Mouse (Mus musculus) embryonic facial prominence, embryonic 15.5 days (tissue): ENCODE results near the gene Eid1. TPM values are rescaled to one million over a fixed set of nuclear protein-coding genes. Genes with fewer than 3 reads are reported as not detected.

Experiments
- ATAC-seq: fragments of 200-750 bp; cut with Nextera tagmentation; 2 replicates; pipeline ENCODE4 v1.8.0; 2017; ENCODE audit warnings: low read depth, moderate TSS enrichment; ENCODE audit not compliant: insufficient number of reproducible peaks, low FRiP score, low TSS enrichment
- H3K27ac ChIP-seq: fragments of 300-500 bp; sonication (generic); replicated peaks from 2 replicates; pipeline ENCODE4 v1.5.1; 2015; ENCODE audit warnings: mild to moderate bottlenecking, inconsistent platforms
- H3K27me3 ChIP-seq: fragments of 300-500 bp; sonication (generic); 2 replicates; pipeline ENCODE4 v1.6.1; 2015; ENCODE audit warnings: inconsistent platforms
- H3K36me3 ChIP-seq: fragments of 300-500 bp; sonication (generic); 2 replicates; pipeline ENCODE4 v1.6.1; 2015; ENCODE audit warnings: mild to moderate bottlenecking, inconsistent platforms
- H3K4me1 ChIP-seq: fragments of 300-500 bp; sonication (generic); 2 replicates; pipeline ENCODE4 v1.6.1; 2015; ENCODE audit warnings: inconsistent platforms
- H3K4me2 ChIP-seq: fragments of 300-500 bp; sonication (generic); replicated peaks from 2 replicates; pipeline ENCODE4 v1.6.1; 2015; ENCODE audit warnings: mild to moderate bottlenecking, inconsistent platforms
- H3K4me3 ChIP-seq: fragments of 300-500 bp; sonication (generic); replicated peaks from 2 replicates; pipeline ENCODE4 v1.5.1; 2015; ENCODE audit warnings: mild to moderate bottlenecking, inconsistent platforms
- H3K9ac ChIP-seq: fragments of 300-500 bp; sonication (generic); 2 replicates; pipeline ENCODE4 v1.6.1; 2015; ENCODE audit warnings: inconsistent platforms
- H3K9me3 ChIP-seq: fragments of 300-500 bp; sonication (generic); replicated peaks from 2 replicates; pipeline ENCODE4 v1.6.1; 2016; ENCODE audit warnings: inconsistent platforms
- WGBS: fragments of 180-500 bp; shearing (Covaris S2); methylation state at CpG from one replicate; pipeline ENCODE4 v1.1.7; 2015; 5-methylcytosine and 5-hydroxymethylcytosine counted together
- polyA plus RNA-seq: library from polyadenylated mRNA; unstranded; fragments of >200 nt; fragmentation: Nextera tagmentation; extraction: Ambion mirVana; gene quantifications from 2 replicates; pipeline ENCODE4 v1.2.1, GENCODE M21; 2015

The Eid1 gene
- polyA plus RNA-seq, 1 experiment from 2014 or later, result 227 TPM

- H3K36me3 ChIP-seq, result no peaks in the 10 kb centered on the region
- no peak overlapping the region for H3K4me3 ChIP-seq
- H3K27ac ChIP-seq, result no peak overlapping the region
- ATAC-seq, result no peak
- H3K4me1 ChIP-seq, result peaks cover 6% of the 10 kb centered on the region; the same call in 1 of the 2 replicates
- no peak overlapping the region for H3K4me2 ChIP-seq
- no peaks in the 10 kb centered on the region for H3K27me3 ChIP-seq
- 72% methylated on average over 7 of the region's 7 CpGs for WGBS
- no peaks in the 10 kb centered on the region for H3K9me3 ChIP-seq
- no peak overlapping the region for H3K9ac ChIP-seq
Observed at GRCm38 (mm10) chr2:125667721-125668120, 5.2 kb upstream of the Eid1 start.

- H3K36me3 ChIP-seq, result no peaks in the 10 kb centered on the region
- H3K4me2 ChIP-seq, result no peak overlapping the region
- no peak overlapping the region for H3K9ac ChIP-seq
- no peaks in the 10 kb centered on the region for H3K27me3 ChIP-seq
- no peak overlapping the region for H3K27ac ChIP-seq
- H3K4me1 ChIP-seq, result peaks cover 15% of the 10 kb centered on the region
- H3K4me3 ChIP-seq, result no peak overlapping the region
- WGBS, result 57% methylated on average over 1 of the region's 1 CpGs
- ATAC-seq, result no peak
- no peaks in the 10 kb centered on the region for H3K9me3 ChIP-seq
Observed at GRCm38 (mm10) chr2:125670846-125671245, 2.0 kb upstream of the Eid1 start.

GRCm38 (mm10) chr2:125672568-125672956 lies 333 bp upstream of the Eid1 start:
- Histone ChIP-seq H3K9me3 (no peaks in the 10 kb centered on the region), H3K27me3 (no peaks in the 10 kb centered on the region), H3K4me2 (peak overlapping the region; percentile 57), H3K9ac (peak overlapping the region; percentile 68; the same call in 1 of the 2 replicates), H3K4me1 (peaks cover 12% of the 10 kb centered on the region), H3K27ac (peak overlapping the region; percentile 96), H3K4me3 (peak overlapping the region; percentile 77), H3K36me3 (no peaks in the 10 kb centered on the region)
- ATAC-seq, result no peak
- 16% methylated on average over 11 of the region's 20 CpGs for WGBS

- Histone ChIP-seq H3K27me3 (no peaks in the 10 kb centered on the region), H3K27ac (peak overlapping the region; percentile 34; the same call in 1 of the 2 replicates), H3K4me3 (no peak overlapping the region), H3K4me1 (peaks cover 30% of the 10 kb centered on the region), H3K4me2 (no peak overlapping the region), H3K9me3 (no peaks in the 10 kb centered on the region), H3K36me3 (no peaks in the 10 kb centered on the region), H3K9ac (no peak overlapping the region)
- 42% methylated on average over 9 of the region's 9 CpGs for WGBS
- ATAC-seq, result peak; percentile 56
Observed at GRCm38 (mm10) chr2:125681811-125682210, 8.9 kb downstream of the Eid1 start.

GRCm38 (mm10) chr2:125683895-125684294 lies 11.0 kb downstream of the Eid1 start:
- no peaks in the 10 kb centered on the region for H3K9me3 ChIP-seq
- WGBS, result 72% methylated on average over 7 of the region's 7 CpGs
- no peaks in the 10 kb centered on the region for H3K27me3 ChIP-seq
- H3K4me3 ChIP-seq, result no peak overlapping the region
- H3K36me3 ChIP-seq, result no peaks in the 10 kb centered on the region
- H3K27ac ChIP-seq, result peak overlapping the region; percentile 48; the same call in 1 of the 2 replicates
- H3K9ac ChIP-seq, result no peak overlapping the region
- ATAC-seq, result no peak; the same call in 1 of the 2 replicates
- no peak overlapping the region for H3K4me2 ChIP-seq
- peaks cover 30% of the 10 kb centered on the region for H3K4me1 ChIP-seq

- no peak for ATAC-seq
- H3K27ac ChIP-seq, result peak overlapping the region; percentile 58
- 49% methylated on average over 10 of the region's 10 CpGs for WGBS
Observed at GRCm38 (mm10) chr2:125684559-125685440, 11.9 kb downstream of the Eid1 start.

GRCm38 (mm10) chr2:125685441-125686150 lies 12.7 kb downstream of the Eid1 start:
- WGBS, result 56% methylated on average over 9 of the region's 9 CpGs
- Histone ChIP-seq H3K27ac (peak overlapping the region; percentile 58), H3K4me1 (peaks cover 30% of the 10 kb centered on the region), H3K9ac (no peak overlapping the region), H3K4me3 (no peak overlapping the region), H3K4me2 (no peak overlapping the region), H3K27me3 (no peaks in the 10 kb centered on the region), H3K9me3 (no peaks in the 10 kb centered on the region), H3K36me3 (no peaks in the 10 kb centered on the region)
- ATAC-seq, result no peak

More at GRCm38 (mm10) chr2:125684559-125685440, 11.9 kb downstream of the Eid1 start:
- H3K9me3 ChIP-seq, result no peaks in the 10 kb centered on the region
- peaks cover 30% of the 10 kb centered on the region for H3K4me1 ChIP-seq
- H3K36me3 ChIP-seq, result no peaks in the 10 kb centered on the region
- H3K27me3 ChIP-seq, result no peaks in the 10 kb centered on the region
- H3K4me3 ChIP-seq, result no peak overlapping the region
- H3K4me2 ChIP-seq, result no peak overlapping the region
- no peak overlapping the region for H3K9ac ChIP-seq

- ATAC-seq, result no peak
- no peaks in the 10 kb centered on the region for H3K9me3 ChIP-seq
Observed at GRCm38 (mm10) chr2:125692010-125692409, 19.1 kb downstream of the Eid1 start.

GRCm38 (mm10) chr2:125694798-125695197 lies 21.9 kb downstream of the Eid1 start:
- Histone ChIP-seq H3K4me2 (no peak overlapping the region), H3K27me3 (no peaks in the 10 kb centered on the region), H3K4me3 (no peak overlapping the region), H3K9me3 (no peaks in the 10 kb centered on the region), H3K36me3 (no peaks in the 10 kb centered on the region), H3K4me1 (peaks cover 12% of the 10 kb centered on the region), H3K9ac (no peak overlapping the region), H3K27ac (no peak overlapping the region)
- no peak for ATAC-seq
- 70% methylated on average over 2 of the region's 2 CpGs for WGBS

More at GRCm38 (mm10) chr2:125692010-125692409, 19.1 kb downstream of the Eid1 start:
- Histone ChIP-seq H3K4me1 (peaks cover 12% of the 10 kb centered on the region), H3K4me2 (no peak overlapping the region), H3K36me3 (no peaks in the 10 kb centered on the region), H3K27ac (no peak overlapping the region), H3K4me3 (no peak overlapping the region), H3K27me3 (no peaks in the 10 kb centered on the region), H3K9ac (no peak overlapping the region)
- WGBS, result 47% methylated on average over 2 of the region's 2 CpGs

GRCm38 (mm10) chr2:125696219-125696618 lies 23.3 kb downstream of the Eid1 start:
- no peak for ATAC-seq
- Histone ChIP-seq H3K27ac (peak overlapping the region; percentile 14; the same call in 1 of the 2 replicates), H3K9me3 (no peaks in the 10 kb centered on the region), H3K27me3 (no peaks in the 10 kb centered on the region), H3K9ac (no peak overlapping the region), H3K4me1 (peaks cover 12% of the 10 kb centered on the region), H3K36me3 (no peaks in the 10 kb centered on the region), H3K4me2 (no peak overlapping the region), H3K4me3 (no peak overlapping the region)
- 43% methylated on average over 2 of the region's 2 CpGs for WGBS

- 86% methylated on average over 2 of the region's 2 CpGs for WGBS
- Histone ChIP-seq H3K4me2 (no peak overlapping the region), H3K9ac (no peak overlapping the region), H3K9me3 (no peaks in the 10 kb centered on the region), H3K27me3 (no peaks in the 10 kb centered on the region), H3K27ac (no peak overlapping the region), H3K36me3 (no peaks in the 10 kb centered on the region), H3K4me1 (0 out of 2 replicates have a peak, but pooled peaks cover 6% of the 10 kb centered on the region), H3K4me3 (no peak overlapping the region)
- ATAC-seq, result no peak
Observed at GRCm38 (mm10) chr2:125701606-125702005, 28.7 kb downstream of the Eid1 start.
